Mouse (Mus musculus): ENCODE measurements around the gene Arxes2.
"Not testable (repeated sequence)": the region's sequence is repeated elsewhere in the genome, so short reads cannot be mapped to it uniquely, and the experiment has no call there.

Gene Arxes2

GRCm38 (mm10) chrX:135993664-135994119 lies at the start of gene Arxes2:
Gene Arxes2 (plus strand): TSS chrX:135993824.
- not testable (repeated sequence) for DNase-seq (ENCODE audit: low spot score in 2 of 2)

- DNase-seq (ENCODE audit: low spot score in 2 of 2): no peak
Observed at GRCm38 (mm10) chrX:135948699-135949437, 44.8 kb upstream of the Arxes2 start.

GRCm38 (mm10) chrX:135956988-135957690 lies 36.5 kb upstream of the Arxes2 start:
- no peak for DNase-seq (ENCODE audit: low spot score in 2 of 2)

GRCm38 (mm10) chrX:135957691-135958081 lies 35.9 kb upstream of the Arxes2 start:
- no peak for DNase-seq (ENCODE audit: low spot score in 2 of 2)

GRCm38 (mm10) chrX:135958589-135959225 lies 34.9 kb upstream of the Arxes2 start:
- no peak for DNase-seq (ENCODE audit: low spot score in 2 of 2)

GRCm38 (mm10) chrX:135959536-135959935 lies 34.1 kb upstream of the Arxes2 start:
- no peak for DNase-seq (ENCODE audit: low spot score in 2 of 2)

GRCm38 (mm10) chrX:135962342-135962741 lies 31.3 kb upstream of the Arxes2 start:
- DNase-seq (ENCODE audit: low spot score in 2 of 2): no peak

- DNase-seq (ENCODE audit: low spot score in 2 of 2): no peak
Observed at GRCm38 (mm10) chrX:135963130-135963529, 30.5 kb upstream of the Arxes2 start.

- no peak for DNase-seq (ENCODE audit: low spot score in 2 of 2)
Observed at GRCm38 (mm10) chrX:135963629-135964028, 30.0 kb upstream of the Arxes2 start.

GRCm38 (mm10) chrX:135973597-135974423 lies 19.8 kb upstream of the Arxes2 start:
- no peak for DNase-seq (ENCODE audit: low spot score in 2 of 2)

GRCm38 (mm10) chrX:135974424-135975225 lies 19.0 kb upstream of the Arxes2 start:
- DNase-seq (ENCODE audit: low spot score in 2 of 2): no peak

GRCm38 (mm10) chrX:135975226-135975552 lies 18.4 kb upstream of the Arxes2 start:
- peak; percentile 59 to 75 for DNase-seq (ENCODE audit: low spot score in 2 of 2)

GRCm38 (mm10) chrX:135984539-135985260 lies 8.9 kb upstream of the Arxes2 start:
- no peak for DNase-seq (ENCODE audit: low spot score in 2 of 2)

GRCm38 (mm10) chrX:135986267-135986666 lies 7.4 kb upstream of the Arxes2 start:
- no peak for DNase-seq (ENCODE audit: low spot score in 2 of 2)

- no peak for DNase-seq (ENCODE audit: low spot score in 2 of 2)
Observed at GRCm38 (mm10) chrX:135990661-135991060, 3.0 kb upstream of the Arxes2 start.

GRCm38 (mm10) chrX:135993192-135993594 lies 431 bp upstream of the Arxes2 start:
- not testable (repeated sequence) for DNase-seq (ENCODE audit: low spot score in 2 of 2)

- DNase-seq (ENCODE audit: low spot score in 2 of 2): no peak
Observed at GRCm38 (mm10) chrX:136007199-136007843, 13.7 kb downstream of the Arxes2 start.

- no peak for DNase-seq (ENCODE audit: low spot score in 2 of 2)
Observed at GRCm38 (mm10) chrX:136014392-136014791, 20.8 kb downstream of the Arxes2 start.

GRCm38 (mm10) chrX:136030331-136030730 lies 36.7 kb downstream of the Arxes2 start:
- no peak for DNase-seq (ENCODE audit: low spot score in 2 of 2)

All from frontal cortex, postnatal 10 days (tissue).